Mouse (Mus musculus): Measurements from ENCODE around the gene Vmn2r84. TPM values are rescaled to one million over a fixed set of nuclear protein-coding genes. Genes with fewer than 3 reads are reported as not detected.
"Not testable (repeated sequence)": the region's sequence is repeated elsewhere in the genome, so short reads cannot be mapped to it uniquely, and the experiment has no call there.

Gene Vmn2r84
- polyA plus RNA-seq (2014; fragmentation: Nextera tagmentation; extraction: Ambion mirVana) = not detected in 2 replicates

- Histone ChIP-seq H3K4me3 (ENCODE audit: low read depth, low read length) (no peak within 1 kb of the TSS), H3K27me3 (ENCODE audit: control insufficient read depth, insufficient read depth, low read length) (no peaks in the 10 kb centered on the region), H3K4me1 (ENCODE audit: control insufficient read depth, insufficient read depth, low read length) (no peaks in the 10 kb centered on the region), H3K36me3 (ENCODE audit: control insufficient read depth, insufficient read depth, low read length) (no peaks in the 10 kb centered on the region), H3K9me3 (ENCODE audit: control insufficient read depth, low read depth, low read length) (no peaks in the 10 kb centered on the region), H3K27ac (ENCODE audit: low read length) (no peak within 1 kb of the TSS), H3K4me2 (replicated peaks; ENCODE audit: low read depth, low read length) (no peak within 1 kb of the TSS), H3K9ac (replicated peaks; ENCODE audit: low read depth, low read length) (no peak within 1 kb of the TSS)
- no peak for ATAC-seq (ENCODE audit: insufficient number of reproducible peaks, insufficient read depth, low FRiP score, low read depth)
Measured at GRCm38 (mm10) chr10:130394232-130394631, at the start of gene Vmn2r84. Vmn2r84 (minus strand) TSS chr10:130394332.

- H3K9ac ChIP-seq (replicated peaks; ENCODE audit: low read depth, low read length); H3K36me3 ChIP-seq (ENCODE audit: control insufficient read depth, insufficient read depth, low read length); H3K9me3 ChIP-seq (ENCODE audit: control insufficient read depth, low read depth, low read length); ATAC-seq (ENCODE audit: insufficient number of reproducible peaks, insufficient read depth, low FRiP score, low read depth); H3K4me2 ChIP-seq (replicated peaks; ENCODE audit: low read depth, low read length); H3K27ac ChIP-seq (ENCODE audit: low read length); H3K4me1 ChIP-seq (ENCODE audit: control insufficient read depth, insufficient read depth, low read length); H3K4me3 ChIP-seq (ENCODE audit: low read depth, low read length); H3K27me3 ChIP-seq (ENCODE audit: control insufficient read depth, insufficient read depth, low read length): not testable (repeated sequence)
- WGBS = 82% methylated on average over 11 of the region's 11 CpGs
Measured at GRCm38 (mm10) chr10:130434185-130434898, 40.2 kb upstream of the Vmn2r84 start.

GRCm38 (mm10) chr10:130429603-130430002 lies 35.5 kb upstream of the Vmn2r84 start, which contains the start of gene Vmn2r85:
Vmn2r85 (minus strand) TSS chr10:130429703.
- not testable (repeated sequence) for H3K27me3 ChIP-seq (ENCODE audit: control insufficient read depth, insufficient read depth, low read length); H3K4me3 ChIP-seq (ENCODE audit: low read depth, low read length); ATAC-seq (ENCODE audit: insufficient number of reproducible peaks, insufficient read depth, low FRiP score, low read depth); H3K4me1 ChIP-seq (ENCODE audit: control insufficient read depth, insufficient read depth, low read length); H3K9ac ChIP-seq (replicated peaks; ENCODE audit: low read depth, low read length); H3K9me3 ChIP-seq (ENCODE audit: control insufficient read depth, low read depth, low read length); H3K27ac ChIP-seq (ENCODE audit: low read length); H3K4me2 ChIP-seq (replicated peaks; ENCODE audit: low read depth, low read length); H3K36me3 ChIP-seq (ENCODE audit: control insufficient read depth, insufficient read depth, low read length)

GRCm38 (mm10) chr10:130422368-130422767 lies 28.2 kb upstream of the Vmn2r84 start:
- H3K27me3 ChIP-seq (ENCODE audit: control insufficient read depth, insufficient read depth, low read length); H3K9me3 ChIP-seq (ENCODE audit: control insufficient read depth, low read depth, low read length); H3K27ac ChIP-seq (ENCODE audit: low read length); ATAC-seq (ENCODE audit: insufficient number of reproducible peaks, insufficient read depth, low FRiP score, low read depth); H3K4me3 ChIP-seq (ENCODE audit: low read depth, low read length); H3K36me3 ChIP-seq (ENCODE audit: control insufficient read depth, insufficient read depth, low read length); H3K4me1 ChIP-seq (ENCODE audit: control insufficient read depth, insufficient read depth, low read length); H3K9ac ChIP-seq (replicated peaks; ENCODE audit: low read depth, low read length); H3K4me2 ChIP-seq (replicated peaks; ENCODE audit: low read depth, low read length): not testable (repeated sequence)
- WGBS = 72% methylated on average over 2 of the region's 2 CpGs

GRCm38 (mm10) chr10:130420401-130420800 lies 26.3 kb upstream of the Vmn2r84 start:
- Histone ChIP-seq H3K9ac (replicated peaks; ENCODE audit: low read depth, low read length) (no peak overlapping the region), H3K4me1 (ENCODE audit: control insufficient read depth, insufficient read depth, low read length) (no peaks in the 10 kb centered on the region), H3K36me3 (ENCODE audit: control insufficient read depth, insufficient read depth, low read length) (no peaks in the 10 kb centered on the region), H3K27me3 (ENCODE audit: control insufficient read depth, insufficient read depth, low read length) (no peaks in the 10 kb centered on the region), H3K27ac (ENCODE audit: low read length) (no peak overlapping the region), H3K4me2 (replicated peaks; ENCODE audit: low read depth, low read length) (no peak overlapping the region), H3K9me3 (ENCODE audit: control insufficient read depth, low read depth, low read length) (no peaks in the 10 kb centered on the region), H3K4me3 (ENCODE audit: low read depth, low read length) (no peak overlapping the region)
- ATAC-seq (ENCODE audit: insufficient number of reproducible peaks, insufficient read depth, low FRiP score, low read depth) = no peak
- WGBS = 80% methylated on average over 3 of the region's 3 CpGs

- H3K9ac ChIP-seq (replicated peaks; ENCODE audit: low read depth, low read length); H3K27me3 ChIP-seq (ENCODE audit: control insufficient read depth, insufficient read depth, low read length); H3K4me2 ChIP-seq (replicated peaks; ENCODE audit: low read depth, low read length); H3K4me3 ChIP-seq (ENCODE audit: low read depth, low read length); H3K27ac ChIP-seq (ENCODE audit: low read length); ATAC-seq (ENCODE audit: insufficient number of reproducible peaks, insufficient read depth, low FRiP score, low read depth); H3K36me3 ChIP-seq (ENCODE audit: control insufficient read depth, insufficient read depth, low read length); H3K9me3 ChIP-seq (ENCODE audit: control insufficient read depth, low read depth, low read length); H3K4me1 ChIP-seq (ENCODE audit: control insufficient read depth, insufficient read depth, low read length): not testable (repeated sequence)
- 60% methylated on average over 2 of the region's 2 CpGs for WGBS
Measured at GRCm38 (mm10) chr10:130419954-130420353, 25.8 kb upstream of the Vmn2r84 start.

GRCm38 (mm10) chr10:130416352-130416751 lies 22.2 kb upstream of the Vmn2r84 start:
- not testable (repeated sequence) for H3K4me3 ChIP-seq (ENCODE audit: low read depth, low read length); ATAC-seq (ENCODE audit: insufficient number of reproducible peaks, insufficient read depth, low FRiP score, low read depth); H3K27me3 ChIP-seq (ENCODE audit: control insufficient read depth, insufficient read depth, low read length); H3K9me3 ChIP-seq (ENCODE audit: control insufficient read depth, low read depth, low read length); H3K36me3 ChIP-seq (ENCODE audit: control insufficient read depth, insufficient read depth, low read length); H3K4me1 ChIP-seq (ENCODE audit: control insufficient read depth, insufficient read depth, low read length); H3K27ac ChIP-seq (ENCODE audit: low read length); H3K9ac ChIP-seq (replicated peaks; ENCODE audit: low read depth, low read length); H3K4me2 ChIP-seq (replicated peaks; ENCODE audit: low read depth, low read length)

- not testable (repeated sequence) for H3K9me3 ChIP-seq (ENCODE audit: control insufficient read depth, low read depth, low read length); H3K4me2 ChIP-seq (replicated peaks; ENCODE audit: low read depth, low read length); H3K4me3 ChIP-seq (ENCODE audit: low read depth, low read length); H3K4me1 ChIP-seq (ENCODE audit: control insufficient read depth, insufficient read depth, low read length); H3K36me3 ChIP-seq (ENCODE audit: control insufficient read depth, insufficient read depth, low read length); H3K27me3 ChIP-seq (ENCODE audit: control insufficient read depth, insufficient read depth, low read length); H3K9ac ChIP-seq (replicated peaks; ENCODE audit: low read depth, low read length); H3K27ac ChIP-seq (ENCODE audit: low read length)
- ATAC-seq (ENCODE audit: insufficient number of reproducible peaks, insufficient read depth, low FRiP score, low read depth) = peak; percentile 75
- 61% methylated on average over 19 of the region's 35 CpGs for WGBS
Measured at GRCm38 (mm10) chr10:130412167-130412698, 18.1 kb upstream of the Vmn2r84 start.

GRCm38 (mm10) chr10:130375145-130375544 lies 19.0 kb downstream of the Vmn2r84 start:
- H3K4me1 ChIP-seq (ENCODE audit: control insufficient read depth, insufficient read depth, low read length) = no peaks in the 10 kb centered on the region
- H3K9ac ChIP-seq (replicated peaks; ENCODE audit: low read depth, low read length) = no peak overlapping the region
- no peaks in the 10 kb centered on the region for H3K27me3 ChIP-seq (ENCODE audit: control insufficient read depth, insufficient read depth, low read length)
- no peak overlapping the region for H3K4me3 ChIP-seq (ENCODE audit: low read depth, low read length)
- no peak overlapping the region for H3K4me2 ChIP-seq (replicated peaks; ENCODE audit: low read depth, low read length)
- WGBS = 89% methylated on average over 2 of the region's 2 CpGs
- H3K9me3 ChIP-seq (ENCODE audit: control insufficient read depth, low read depth, low read length) = no peaks in the 10 kb centered on the region
- no peak for ATAC-seq (ENCODE audit: insufficient number of reproducible peaks, insufficient read depth, low FRiP score, low read depth)
- H3K36me3 ChIP-seq (ENCODE audit: control insufficient read depth, insufficient read depth, low read length) = no peaks in the 10 kb centered on the region
- H3K27ac ChIP-seq (ENCODE audit: low read length) = no peak overlapping the region

Measured in stomach, embryonic 14.5 days (tissue).